In the genomic region with DNA sequence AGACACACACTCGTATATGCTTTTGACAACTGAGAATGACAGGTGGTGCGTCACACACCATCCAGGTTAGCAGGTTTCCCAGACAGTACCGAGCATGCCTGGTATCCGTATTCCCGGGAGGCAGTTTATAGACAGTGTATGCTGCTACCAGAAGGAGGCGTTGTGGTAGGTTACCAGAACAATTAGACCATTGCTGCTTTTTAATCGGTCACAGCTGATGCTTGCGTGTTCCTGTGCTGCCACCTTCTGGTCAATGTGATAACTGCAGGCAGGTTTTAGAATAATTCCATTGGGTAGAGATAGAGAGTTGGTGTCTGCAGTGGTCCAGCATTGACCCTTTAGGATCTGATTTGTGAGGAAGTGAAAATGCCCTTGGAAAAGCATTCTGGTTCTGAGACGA, we compare ENCODE assay signal across 8 mouse cellular contexts. TPM values are rescaled to one million over a fixed set of nuclear protein-coding genes. Genes with fewer than 3 reads are reported as not detected.
DNase-seq lines count a peak whose midpoint lies in the region; ATAC-seq and TF ChIP-seq lines count a peak whose summit lies in the region.

No protein-coding gene starts in this region.

- H3K4me1 ChIP-seq in E14TG2a.4 (replicated peaks; ENCODE audit: low read depth, low read length) = peaks cover 7% of the 10 kb centered on the region
- no peaks in the 10 kb centered on the region for H3K4me1 ChIP-seq in embryonic facial prominence, embryonic 10.5 days

- WGBS in embryonic facial prominence, embryonic 10.5 days = 8% methylated on average over 9 of the region's 9 CpGs

- 0 out of 2 replicates have a peak overlapping the region, but pooled peaks have one; percentile 37 for H3K4me3 ChIP-seq in E14TG2a.4 (replicated peaks; ENCODE audit: low read length)
- no peak overlapping the region for H3K4me3 ChIP-seq in embryonic facial prominence, embryonic 10.5 days

- H3K36me3 ChIP-seq in E14TG2a.4 (ENCODE audit: insufficient read depth, low read length) = no peaks in the 10 kb centered on the region
- no peaks in the 10 kb centered on the region for H3K36me3 ChIP-seq in embryonic facial prominence, embryonic 10.5 days (replicated peaks)

- H3K27ac ChIP-seq in embryonic facial prominence, embryonic 10.5 days (replicated peaks) = no peak overlapping the region

- peak; percentile 97 for TF ChIP-seq CTCF in E14TG2a.4 (conservative IDR thresholded peaks at IDR 0.05; ENCODE audit: low read length)

- H3K27me3 ChIP-seq in E14TG2a.4 (ENCODE audit: insufficient read depth, low read length) = peaks cover 49% of the 10 kb centered on the region
- peaks cover 17% of the 10 kb centered on the region for H3K27me3 ChIP-seq in embryonic facial prominence, embryonic 10.5 days (replicated peaks; ENCODE audit: low read depth, poor library complexity, severe bottlenecking)

- H3K9me3 ChIP-seq in E14TG2a.4 (ENCODE audit: low read length) = no peaks in the 10 kb centered on the region
- no peaks in the 10 kb centered on the region for H3K9me3 ChIP-seq in embryonic facial prominence, embryonic 10.5 days

- peak; percentile 66 for DNase-seq in adrenal gland, postnatal 25 days
- peak; percentile 81 for DNase-seq in embryonic facial prominence, embryonic 10.5 days (ENCODE audit: low spot score)
- DNase-seq in heart, adult 8-10 months (ENCODE audit: low spot score) = peak; percentile 80
- peak; percentile 87 to 89 for DNase-seq in kidney, postnatal 4 days
- peak; percentile 65 to 79 for DNase-seq in lung, adult 18-20 months
- DNase-seq in thymus, postnatal 14 days = peak; percentile 56

- peak; percentile 50; the same call in 1 of the 2 replicates for ATAC-seq in neutrophil, adult 5-6 weeks (ENCODE audit: extremely low read depth, insufficient number of reproducible peaks, low FRiP score, poor library complexity, severe bottlenecking)

RNA-seq across cellular contexts. Expression of gene Sppl2c, which starts 9.7 kb away (rescaled TPM):
- total RNA-seq in adrenal gland, postnatal 25 days (2021) = not detected in 2 replicates
- not detected in 2 replicates for polyA plus RNA-seq in embryonic facial prominence, embryonic 10.5 days (2016; fragmentation: Nextera tagmentation; extraction: Ambion mirVana)
- not detected for total RNA-seq in heart, adult 8-10 months (2022)
- total RNA-seq in neutrophil, adult 5-6 weeks (2017) = 0.12 TPM in 1 of 2 replicates, not detected in the other

RNA-seq across cellular contexts. Expression of gene Mapt, which starts 35.4 kb away (rescaled TPM):
- 142 and 169 TPM in 2 replicates for total RNA-seq in adrenal gland, postnatal 25 days (2021)
- 10.7 and 14.7 TPM in 2 replicates for polyA plus RNA-seq in embryonic facial prominence, embryonic 10.5 days (2016; fragmentation: Nextera tagmentation; extraction: Ambion mirVana)
- total RNA-seq in heart, adult 8-10 months (2022) = 100 to 1,000 TPM in 1 of 4 experiments, 10 to 100 TPM in 3; 85.8 to 115 (median 96.0) TPM
- total RNA-seq in neutrophil, adult 5-6 weeks (2017) = 0.12 TPM in 2 replicates

Comparison
In these comparisons a context has a peak if more than half of its experiments do, and no peak if none do; other contexts are left out.
1. RNA of gene Mapt, which starts 35.4 kb away (total RNA-seq): 142 to 169 TPM in adrenal gland, postnatal 25 days and 85.8 to 115 TPM in heart, adult 8-10 months; 0.12 TPM in neutrophil, adult 5-6 weeks; every median in the first group is over 10 times any median in the second.
2. Peak in every context shown above with its lines, with median percentiles within 50 percentile points of each other: DNase-seq.